Mouse (Mus musculus): ENCODE measurements around the gene Fahd2a.
A peak's percentile ranks its signal among the peaks of the same experiment; 100 is the strongest.

The Fahd2a gene

DNA sequence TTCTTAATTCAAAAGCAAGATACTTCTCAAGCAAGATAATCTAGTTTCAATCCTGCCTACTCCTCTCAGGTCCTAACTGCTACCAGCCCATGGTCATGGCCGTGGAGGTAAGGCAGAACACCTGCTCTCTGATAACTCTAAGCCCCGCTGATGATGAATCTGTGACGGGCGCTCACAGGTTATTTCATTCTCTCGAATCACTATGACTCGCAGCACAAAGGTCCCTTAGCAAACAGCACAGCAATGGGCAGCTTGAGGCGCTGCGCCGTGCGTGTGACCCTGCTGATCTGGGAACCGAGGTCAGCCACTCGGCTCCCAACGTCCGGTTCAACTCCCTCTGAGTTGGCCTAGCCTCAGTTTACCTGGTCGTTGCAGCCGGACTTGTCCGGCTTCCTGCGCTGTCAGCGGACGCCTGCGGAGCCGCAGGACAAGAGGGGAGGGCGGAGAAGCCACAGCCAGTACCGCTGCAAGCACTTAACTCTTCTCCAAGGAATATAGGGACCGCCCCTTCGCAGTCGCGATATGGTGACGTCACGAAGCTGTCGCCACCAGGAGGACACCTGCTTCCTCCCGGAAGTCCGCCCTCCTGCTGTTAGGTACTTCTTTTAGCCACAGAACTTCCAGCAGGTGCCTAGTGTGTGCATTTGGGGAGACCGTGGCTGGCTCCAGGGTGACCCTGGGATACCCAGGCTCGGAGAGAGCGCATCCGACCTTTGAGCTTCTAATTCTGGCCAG, at the start of gene Fahd2a:
Gene Fahd2a, minus strand, starts transcription at position 511 of the 735 bp plus-strand sequence.
- peak; percentile 90 for DNase-seq

DNA sequence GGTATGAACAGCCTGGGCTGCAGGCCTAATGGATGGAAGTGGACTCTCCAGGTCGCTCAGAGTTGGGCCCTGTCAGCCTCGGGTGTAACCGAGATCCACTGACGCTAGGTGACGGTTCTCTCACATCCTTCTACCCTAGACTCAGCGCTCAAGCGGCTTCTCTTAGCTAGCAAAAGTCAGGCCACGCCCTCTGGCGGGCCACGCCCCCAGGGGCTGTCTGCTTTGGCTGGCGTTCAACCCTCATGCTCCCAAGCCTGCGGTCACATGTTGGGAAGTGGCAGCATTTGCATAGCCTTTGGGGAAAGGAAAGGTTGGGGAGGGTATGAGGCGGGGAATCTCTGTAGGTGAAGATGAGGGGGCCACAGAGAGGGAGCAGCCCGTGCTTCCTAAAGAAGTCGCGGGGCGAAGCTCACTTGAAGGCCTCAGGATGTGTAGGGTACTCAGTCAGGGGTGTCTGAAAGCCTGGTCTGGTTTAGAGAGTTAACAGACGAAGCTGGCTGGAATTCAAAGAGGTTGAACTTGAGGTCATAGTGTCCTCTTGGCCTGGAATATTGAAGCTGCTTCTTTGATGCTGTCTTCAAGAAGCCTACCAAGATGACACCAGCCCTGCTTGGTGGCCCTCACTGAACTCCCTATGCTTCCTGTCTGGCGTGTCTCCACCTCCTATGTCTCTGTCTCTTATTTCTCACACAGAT, 40.3 kb upstream of the Fahd2a start:
- DNase-seq, result no peak

DNA sequence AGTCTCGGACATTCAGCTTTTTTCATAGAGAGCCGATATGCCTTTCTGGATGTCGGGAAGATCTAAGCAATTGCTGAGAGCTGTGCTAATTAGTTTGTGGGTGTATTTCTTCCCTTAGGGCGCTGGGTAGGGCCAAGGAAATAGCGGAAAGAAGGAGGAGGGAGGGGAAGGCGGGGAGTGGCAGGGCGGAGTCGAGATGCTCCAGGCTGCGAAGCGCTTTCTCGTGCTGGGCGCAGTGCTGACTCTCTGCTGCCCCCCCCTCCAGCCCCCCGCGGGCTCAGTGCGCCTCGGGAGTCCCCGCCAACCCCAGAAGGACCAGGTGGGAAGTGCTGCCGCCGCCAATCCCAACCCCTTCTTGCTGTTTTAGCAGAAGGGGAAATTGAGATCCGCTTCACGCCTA, 38.6 kb upstream of the Fahd2a start:
- DNase-seq, result no peak

DNA sequence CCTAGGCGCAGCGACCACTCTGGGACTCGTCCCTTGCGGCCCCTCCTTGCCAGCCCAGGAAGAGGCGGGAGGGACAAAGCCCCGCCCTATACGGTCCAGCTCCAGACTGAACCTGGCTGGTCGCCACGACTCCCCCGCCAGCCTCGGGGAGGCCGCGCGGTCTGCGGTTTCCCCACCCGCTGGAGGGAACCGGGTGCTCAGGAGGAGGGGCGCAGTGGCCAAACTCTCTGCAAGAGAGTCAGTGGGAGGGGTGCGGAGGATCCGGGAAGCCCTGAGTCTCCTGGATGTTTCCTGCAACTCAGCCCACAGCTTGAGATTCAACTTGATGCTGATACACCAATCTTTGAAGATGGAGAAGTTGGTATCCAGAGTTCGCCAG, 38.2 kb upstream of the Fahd2a start:
- peak; percentile 46 for DNase-seq

DNA sequence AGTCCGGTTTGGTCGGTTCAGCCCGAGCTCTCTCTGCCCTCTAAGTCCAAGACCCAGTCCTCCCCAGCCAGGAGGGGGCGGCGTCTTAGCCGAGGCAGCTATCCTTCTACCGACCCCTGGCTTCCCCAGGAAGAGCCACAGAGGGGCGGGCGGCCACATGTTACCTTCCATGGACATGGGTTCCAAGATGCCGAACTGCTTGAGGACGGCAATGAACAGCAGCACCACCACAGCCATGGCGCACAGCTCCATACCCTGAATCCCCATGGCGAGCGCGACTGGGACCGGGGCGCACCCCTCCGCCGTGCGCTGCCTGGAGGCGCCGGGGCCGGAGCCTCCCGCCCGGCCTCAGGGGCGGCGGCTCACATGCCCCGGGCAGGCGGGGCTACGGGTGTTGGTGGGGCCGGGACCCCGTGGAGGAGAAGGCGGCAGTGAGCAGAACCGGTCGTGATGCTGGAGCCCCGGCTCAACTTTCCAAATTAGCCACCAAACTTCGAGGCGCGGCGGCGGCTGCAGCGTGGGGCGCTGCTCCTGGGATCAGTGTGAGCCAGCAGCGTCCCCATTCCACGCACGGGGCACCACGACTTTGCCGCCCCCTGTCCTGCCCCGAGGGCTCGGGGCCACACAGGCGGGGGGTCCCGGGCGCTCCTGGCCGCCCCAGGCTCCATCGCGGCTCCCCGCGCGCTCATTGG, 37.6 kb upstream of the Fahd2a start:
- DNase-seq, result no peak

DNA sequence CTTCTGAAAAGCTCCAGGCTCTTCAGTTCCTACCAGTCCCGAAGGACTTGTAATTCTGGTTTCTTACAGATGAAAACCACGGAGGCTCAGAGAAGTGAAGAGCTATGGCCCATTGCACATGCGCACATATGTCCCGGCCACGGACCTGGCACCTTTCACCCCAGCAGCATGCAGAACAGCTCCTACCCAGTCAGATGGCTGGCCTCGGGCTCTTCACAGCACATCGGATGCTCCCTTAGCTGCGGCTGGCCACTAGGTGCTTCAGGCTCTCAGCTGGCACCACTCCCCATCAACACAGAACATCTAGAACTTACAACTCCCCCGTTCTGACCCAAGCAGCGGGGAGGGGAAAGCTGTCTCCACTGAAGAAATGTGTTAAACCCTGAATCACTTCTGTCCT, 35.4 kb upstream of the Fahd2a start:
- DNase-seq, result no peak

DNA sequence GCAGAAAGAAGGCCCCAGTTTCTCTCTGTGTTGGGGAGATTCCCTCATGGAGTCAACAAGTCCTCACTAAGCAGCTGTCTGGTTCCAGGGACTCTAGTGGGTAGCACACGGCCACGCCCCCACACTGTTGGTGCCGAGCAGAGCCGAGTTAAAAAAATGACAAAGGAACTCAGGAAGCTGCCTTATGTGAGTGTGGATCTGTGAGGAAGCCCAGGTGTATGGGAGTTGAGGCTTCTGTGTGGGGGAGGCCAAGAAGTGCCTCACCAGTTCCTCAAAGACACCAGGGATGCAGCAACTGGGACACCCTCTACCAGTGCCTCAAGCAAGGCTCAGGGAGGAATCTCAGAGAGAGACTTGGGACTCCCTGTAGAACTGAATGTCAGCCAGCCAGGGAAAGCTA, 34.8 kb upstream of the Fahd2a start:
- peak; percentile 55 for DNase-seq

DNA sequence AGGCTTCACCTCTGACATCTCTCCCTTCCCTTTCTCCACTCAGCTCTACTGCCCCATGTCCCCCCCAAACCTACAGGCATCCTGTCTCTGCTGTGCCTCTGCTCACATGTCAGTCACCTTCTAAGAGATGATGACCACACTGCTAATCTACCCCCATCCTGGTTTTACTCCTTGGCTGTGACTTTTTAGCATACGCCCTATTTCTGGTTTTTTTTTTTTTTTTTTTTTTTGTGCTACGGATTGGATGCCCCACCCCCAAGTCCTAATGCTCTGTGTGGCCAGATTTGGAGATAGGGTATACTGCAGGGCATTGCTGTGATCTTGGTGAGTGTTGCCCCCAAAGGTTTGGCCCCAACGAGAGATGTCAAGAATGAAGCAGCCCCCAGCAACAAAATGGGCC, 27.9 kb upstream of the Fahd2a start:
- no peak for DNase-seq

DNA sequence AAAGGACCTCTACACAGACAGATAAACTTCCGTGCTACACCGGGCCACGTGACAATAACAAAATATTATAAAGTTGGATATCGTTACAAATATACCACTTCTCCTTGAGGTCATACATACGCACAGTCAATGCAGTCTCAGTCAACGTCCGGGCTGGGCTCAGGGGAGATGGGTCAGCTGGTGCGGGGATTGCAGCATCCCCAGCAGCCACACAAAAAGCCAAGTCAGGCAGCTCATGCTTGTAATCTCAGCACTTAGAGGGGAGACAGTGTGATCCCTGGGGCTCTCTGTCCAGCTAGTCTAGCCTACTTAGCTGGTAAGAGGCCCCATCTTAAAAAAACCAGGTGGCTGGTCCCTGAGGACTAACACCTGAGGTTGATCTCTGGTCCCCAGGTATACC, 26.9 kb upstream of the Fahd2a start:
- DNase-seq, result no peak

DNA sequence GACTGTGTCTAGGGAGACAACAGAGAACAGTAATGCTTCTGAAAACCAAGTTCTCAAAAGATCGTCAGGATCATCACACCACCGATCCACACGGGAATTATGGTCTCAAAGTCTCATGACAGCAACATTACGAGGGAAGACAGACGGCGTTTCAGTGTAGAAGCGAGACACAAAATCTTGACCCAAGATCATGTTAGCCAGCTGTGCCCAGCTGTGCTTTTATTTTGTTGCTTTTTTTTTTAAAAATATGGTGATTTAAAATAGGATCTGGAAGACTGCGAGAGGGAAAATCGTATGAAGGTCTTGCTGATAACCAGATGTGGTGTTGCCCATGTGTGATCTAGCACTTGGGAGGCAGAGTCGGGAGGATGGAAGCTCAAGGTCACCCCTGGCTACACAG, 26.3 kb upstream of the Fahd2a start:
- no peak for DNase-seq

DNA sequence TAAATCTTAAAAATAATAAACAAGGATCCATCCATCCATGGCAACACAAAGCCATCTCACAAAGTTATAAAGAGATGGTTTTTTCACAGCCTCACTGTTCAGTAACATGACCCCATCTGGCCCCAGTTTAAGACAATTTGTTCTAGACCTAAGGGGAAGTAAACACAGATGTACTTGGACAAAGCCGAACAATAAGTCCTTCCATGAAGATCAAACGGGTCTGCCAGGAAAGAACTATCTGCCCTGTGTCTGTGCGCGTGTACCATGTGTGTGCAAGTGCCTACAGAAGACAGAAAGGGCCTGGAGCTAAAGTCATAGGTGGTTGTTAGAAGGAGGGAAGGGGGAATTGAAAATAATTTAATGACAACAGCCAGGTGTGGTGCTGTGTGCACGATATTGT, 25.8 kb upstream of the Fahd2a start:
- no peak for DNase-seq

DNA sequence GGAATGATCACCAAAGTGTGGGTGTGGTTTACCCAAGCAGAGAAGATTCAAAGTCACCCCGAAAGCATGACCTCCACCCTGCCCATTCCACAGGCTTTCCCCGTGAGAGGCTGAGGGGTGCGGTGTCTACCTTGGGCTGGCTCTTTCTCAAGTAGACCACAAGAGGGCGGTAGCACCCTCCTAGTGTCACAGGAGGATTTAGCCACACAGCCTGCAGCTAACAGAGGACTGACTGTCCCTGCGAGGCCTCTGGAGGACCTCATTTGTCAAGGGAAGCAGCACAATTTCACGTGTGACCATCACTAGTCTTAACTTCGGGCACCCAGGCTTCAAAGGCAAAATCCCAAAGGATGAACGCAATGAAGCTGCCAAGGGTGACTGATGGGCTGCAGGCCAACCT, 17.9 kb upstream of the Fahd2a start:
- peak; percentile 32 for DNase-seq

DNA sequence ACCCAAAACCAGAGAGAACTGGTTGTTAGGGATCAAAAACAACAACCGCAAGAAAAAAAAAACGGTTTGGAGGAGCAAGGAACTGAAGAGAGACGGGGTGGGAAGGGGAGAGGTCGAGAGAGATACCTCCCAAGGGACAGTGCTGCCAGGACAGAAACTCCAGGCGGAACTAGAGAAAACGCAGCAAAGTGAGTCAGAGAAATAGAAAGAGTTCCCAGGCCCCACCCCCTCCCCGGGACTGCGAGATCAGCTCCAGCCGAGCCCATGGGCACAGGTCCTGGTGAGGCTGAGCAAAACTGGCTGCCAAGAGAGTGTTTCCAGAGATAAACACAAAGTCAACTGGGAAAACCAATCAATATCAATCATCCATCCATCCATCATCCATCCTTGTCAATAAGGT, 17.0 kb upstream of the Fahd2a start:
- no peak for DNase-seq

DNA sequence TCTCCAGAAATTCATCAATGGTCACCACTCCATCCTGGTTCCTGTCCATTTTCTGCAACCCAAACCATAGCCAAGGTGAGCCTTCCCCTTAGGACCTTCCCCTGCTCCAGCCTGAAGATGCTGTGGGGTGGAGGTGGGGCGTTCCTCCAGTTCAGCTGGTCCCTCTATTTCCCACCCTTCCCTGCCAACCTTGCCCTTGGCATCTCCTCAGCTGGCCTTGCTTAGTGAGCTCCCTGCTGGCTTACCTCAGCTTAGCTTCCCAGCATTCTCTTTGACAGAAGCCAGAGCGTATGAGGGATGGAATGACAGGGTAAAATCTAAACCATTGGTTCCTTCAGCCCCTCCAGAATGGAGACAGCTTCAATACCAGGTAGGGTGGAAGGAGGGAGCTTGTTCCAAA, 15.0 kb upstream of the Fahd2a start:
- DNase-seq, result no peak

DNA sequence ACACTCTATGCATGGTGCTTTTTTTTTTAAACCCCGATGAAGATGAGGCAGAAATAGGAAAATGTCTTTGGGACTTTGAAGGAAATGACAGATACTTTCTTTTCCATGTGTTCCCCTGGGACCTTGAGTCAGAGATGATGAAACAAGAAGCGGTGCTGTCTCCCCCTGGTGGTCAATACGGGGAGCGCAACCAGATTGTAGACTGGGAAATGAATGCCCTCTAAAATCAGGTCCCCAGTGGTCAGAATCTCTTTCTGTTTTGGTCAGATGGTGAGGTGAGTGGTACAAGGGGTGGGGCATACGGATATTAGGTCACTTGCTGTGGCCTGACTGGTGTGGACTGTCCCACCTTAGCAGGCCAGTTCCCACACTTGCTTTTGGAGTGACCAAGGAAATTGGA, 9.4 kb upstream of the Fahd2a start:
- peak; percentile 35 for DNase-seq

DNA sequence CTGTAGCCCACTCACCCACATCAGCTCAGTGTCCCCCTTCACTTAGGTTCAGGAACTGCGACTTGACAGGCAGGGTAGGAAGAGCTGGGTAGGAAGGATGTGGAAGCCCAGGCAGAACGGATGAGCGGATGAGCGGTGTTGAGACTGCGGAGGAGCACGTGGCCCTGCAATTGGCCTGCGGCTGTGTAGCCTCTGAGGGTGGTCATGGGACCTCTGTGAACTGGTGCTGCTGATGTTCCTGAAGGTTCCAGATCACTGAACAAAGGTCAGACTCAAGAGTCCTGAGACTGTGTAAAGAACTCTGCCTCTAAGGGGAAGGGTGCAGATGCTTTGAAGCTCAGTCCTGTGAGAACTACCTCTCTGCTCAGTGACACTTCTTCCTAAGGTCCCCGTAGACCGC, 8.8 kb upstream of the Fahd2a start:
- DNase-seq, result no peak

DNA sequence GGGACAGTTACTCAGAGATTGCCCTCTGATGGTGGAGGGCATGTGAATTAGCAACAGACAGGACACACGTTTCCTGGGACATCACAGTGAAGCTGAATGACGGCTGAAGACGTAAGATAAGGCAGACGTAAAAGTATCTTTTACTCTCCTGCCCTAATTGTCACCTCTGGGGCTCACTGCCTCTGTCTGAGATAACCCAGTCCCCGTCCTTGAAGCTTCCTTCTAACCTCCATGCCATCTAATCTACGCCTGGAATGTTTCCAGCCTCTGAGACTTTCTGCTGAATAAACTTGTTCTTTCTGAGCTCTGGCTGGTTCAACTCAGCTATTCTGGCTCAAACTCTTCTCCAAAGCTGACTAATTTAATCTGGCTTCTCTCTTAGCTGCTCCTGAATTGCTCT, 7.4 kb upstream of the Fahd2a start:
- DNase-seq, result no peak

DNA sequence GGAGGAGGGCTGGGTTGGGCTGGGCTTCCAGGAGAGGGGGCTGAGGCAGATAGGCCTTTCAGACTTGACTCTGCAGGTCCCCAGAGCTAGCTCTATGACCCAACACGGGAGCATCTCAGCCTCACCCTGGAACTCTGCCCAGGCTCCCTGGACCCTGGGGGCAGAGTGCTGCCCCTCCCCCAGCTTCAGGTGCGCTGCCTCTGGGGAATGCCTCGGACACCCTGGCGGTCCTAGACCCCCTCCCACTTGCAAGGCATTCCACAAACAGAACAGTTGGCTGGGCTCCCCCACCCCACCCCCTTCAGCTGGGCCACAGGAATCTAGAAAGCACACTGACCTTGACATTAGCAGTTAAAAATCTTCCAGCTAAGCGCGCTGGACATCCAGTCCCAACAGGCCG, 5.3 kb upstream of the Fahd2a start:
- DNase-seq, result no peak

DNA sequence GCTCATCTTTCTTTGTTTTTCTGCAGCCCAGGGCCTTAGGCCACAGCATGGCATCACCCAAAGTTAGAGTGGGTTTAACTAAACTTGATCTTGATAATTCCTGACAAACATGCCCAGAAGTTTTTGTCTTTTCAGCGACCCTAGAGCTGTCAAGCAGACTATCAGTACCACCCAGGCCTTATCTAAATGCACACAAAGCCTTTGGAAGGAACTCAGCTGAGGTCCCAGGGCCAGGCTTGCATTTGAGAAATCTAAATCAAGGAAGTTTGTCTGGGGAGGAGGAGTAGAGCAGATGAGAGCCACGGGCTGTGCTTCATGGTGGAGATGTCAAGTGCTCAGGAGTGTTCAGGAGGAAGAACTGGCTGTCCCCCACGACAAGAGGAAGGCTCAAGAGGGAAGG, 2.5 kb upstream of the Fahd2a start:
- no peak for DNase-seq

DNA sequence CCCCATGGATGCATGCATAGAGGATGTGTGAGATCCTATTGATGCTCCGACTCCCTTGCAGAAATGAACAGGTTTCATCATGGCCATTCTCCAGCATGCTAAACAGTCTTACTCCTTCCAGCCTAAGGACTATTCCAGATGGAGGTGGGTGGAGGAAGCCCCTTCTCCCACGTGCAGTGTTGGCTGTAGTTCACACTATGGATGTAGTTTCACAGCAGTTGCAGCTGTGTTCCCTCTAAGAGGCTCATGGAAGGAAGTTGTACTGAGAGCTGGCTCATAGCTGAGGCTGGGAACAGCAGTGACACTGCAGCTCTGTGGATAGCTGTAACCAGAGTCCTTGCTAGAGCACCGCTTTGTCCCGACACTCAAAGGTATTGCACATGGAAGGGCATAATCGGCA, 6.7 kb downstream of the Fahd2a start:
- no peak for DNase-seq

DNA sequence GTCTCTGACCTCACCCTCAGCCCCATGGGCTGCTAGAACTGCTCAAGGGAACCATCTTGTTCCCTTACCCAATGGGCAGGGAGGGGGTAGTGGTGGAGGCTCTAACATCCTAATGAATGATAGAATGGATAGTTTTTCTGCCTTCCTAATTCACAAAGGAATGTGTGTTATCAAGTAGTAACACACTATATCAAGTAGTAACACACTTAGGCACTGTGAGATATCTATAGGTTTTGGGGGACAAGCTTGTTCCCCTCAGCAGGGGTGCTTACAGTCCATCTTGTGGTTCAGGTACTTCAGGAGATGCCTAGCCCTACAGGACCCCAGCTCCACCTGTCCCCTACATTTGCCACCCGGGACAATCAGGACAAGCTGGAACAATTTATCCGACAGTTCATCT, 8.8 kb downstream of the Fahd2a start:
- DNase-seq, result no peak

DNA sequence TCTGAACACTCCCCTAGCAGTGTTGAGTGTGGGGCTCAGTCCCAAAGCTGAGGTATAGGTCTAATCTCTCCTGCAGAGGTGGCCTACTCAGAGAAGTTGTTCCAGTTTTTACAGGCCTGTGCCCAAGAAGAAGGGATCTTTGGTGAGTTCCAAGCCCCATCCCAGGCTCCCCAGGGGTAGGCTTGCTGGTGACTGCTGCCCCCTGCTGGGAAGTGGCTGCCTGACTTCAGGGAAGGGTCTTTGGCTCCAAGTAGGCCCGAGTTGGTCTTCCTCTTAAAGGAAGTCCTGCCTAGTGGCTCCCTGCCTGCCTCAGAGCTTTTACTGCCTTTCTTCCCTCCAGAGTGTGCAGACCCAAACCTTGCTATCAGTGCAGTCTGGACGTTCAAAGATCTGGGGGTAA, 9.2 kb downstream of the Fahd2a start:
- no peak for DNase-seq

DNA sequence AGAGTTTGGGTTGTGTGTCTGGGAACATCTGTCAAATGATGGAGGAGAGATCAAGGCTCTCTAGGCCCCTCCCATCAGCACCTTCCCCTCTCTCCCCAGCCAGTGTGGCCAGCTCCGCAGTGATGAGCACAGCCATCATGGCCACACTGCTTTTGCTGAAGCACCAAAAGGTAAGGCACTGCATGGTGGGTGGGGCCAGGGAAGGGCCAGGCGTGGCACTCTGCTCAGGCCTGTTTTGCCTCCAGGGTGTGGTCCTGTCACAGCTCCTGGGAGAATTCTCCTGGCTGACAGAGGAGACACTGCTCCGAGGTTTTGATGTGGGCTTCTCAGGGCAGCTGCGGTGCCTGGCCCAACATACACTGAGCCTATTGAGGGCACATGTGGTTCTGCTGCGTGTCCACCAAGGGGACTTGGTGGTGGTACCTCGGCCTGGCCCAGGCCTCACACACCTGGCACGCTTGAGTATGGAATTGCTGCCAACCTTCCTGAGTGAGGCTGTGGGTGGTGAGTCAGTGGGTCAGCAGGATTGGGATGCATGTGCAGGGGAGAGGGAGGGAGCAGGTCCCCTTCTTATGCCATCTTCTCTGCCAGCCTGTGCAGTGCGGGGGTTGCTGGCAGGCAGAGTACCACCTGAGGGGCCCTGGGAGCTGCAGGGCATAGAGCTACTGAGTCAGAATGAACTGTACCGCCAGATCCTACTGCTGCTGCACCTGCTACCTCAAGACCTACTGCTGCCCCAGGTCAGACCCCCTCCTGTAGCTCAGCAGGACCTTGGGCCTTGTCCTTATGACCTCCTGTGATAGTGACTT, 10.7 kb downstream of the Fahd2a start:
- no peak for DNase-seq
